Mouse (Mus musculus) midbrain, embryonic 15.5 days (tissue): ENCODE results near the gene Evl. TPM values are rescaled to one million over a fixed set of nuclear protein-coding genes. Genes with fewer than 3 reads are reported as not detected.

Source experiments
- ATAC-seq: fragments of 200-750 bp; cut with Nextera tagmentation; replicated peaks from 2 replicates; pipeline ENCODE4 v1.8.0; 2017; ENCODE audit warnings: moderate TSS enrichment
- H3K27ac ChIP-seq: fragments of 300-500 bp; sonication (generic); 2 replicates; pipeline ENCODE4 v1.5.1; 2015; ENCODE audit warnings: mild to moderate bottlenecking, inconsistent platforms
- H3K27me3 ChIP-seq: fragments of 300-500 bp; sonication (generic); replicated peaks from 2 replicates; pipeline ENCODE4 v1.6.1; 2015; ENCODE audit warnings: inconsistent platforms
- H3K36me3 ChIP-seq: fragments of 300-500 bp; sonication (generic); replicated peaks from 2 replicates; pipeline ENCODE4 v1.6.1; 2015; ENCODE audit warnings: inconsistent platforms
- H3K4me1 ChIP-seq: fragments of 300-500 bp; sonication (generic); 2 replicates; pipeline ENCODE4 v1.6.1; 2015; ENCODE audit warnings: inconsistent platforms
- H3K4me2 ChIP-seq: fragments of 300-500 bp; sonication (generic); 2 replicates; pipeline ENCODE4 v1.6.1; 2015; ENCODE audit warnings: inconsistent platforms, mild to moderate bottlenecking, moderate library complexity
- H3K4me3 ChIP-seq: fragments of 300-500 bp; sonication (generic); 2 replicates; pipeline ENCODE4 v1.5.1; 2015; ENCODE audit warnings: mild to moderate bottlenecking, inconsistent platforms
- H3K9ac ChIP-seq: fragments of 300-500 bp; sonication (generic); 2 replicates; pipeline ENCODE4 v1.6.1; 2015; ENCODE audit warnings: mild to moderate bottlenecking, inconsistent platforms
- H3K9me3 ChIP-seq: fragments of 300-500 bp; sonication (generic); 2 replicates; pipeline ENCODE4 v1.6.1; 2016; ENCODE audit warnings: inconsistent platforms
- WGBS: fragments of 180-500 bp; shearing (Covaris S2); methylation state at CpG from one replicate; pipeline ENCODE4 v1.1.7; 2015; ENCODE audit warnings: mixed read lengths; 5-methylcytosine and 5-hydroxymethylcytosine counted together
- polyA plus RNA-seq: library from polyadenylated mRNA; unstranded; fragments of >200 nt; fragmentation: Nextera tagmentation; extraction: Ambion mirVana; gene quantifications from 2 replicates; pipeline ENCODE4 v1.2.1, GENCODE M21; 2015

Evl gene
- polyA plus RNA-seq, 1 experiment from 2014 or later, result 291 TPM

DNA sequence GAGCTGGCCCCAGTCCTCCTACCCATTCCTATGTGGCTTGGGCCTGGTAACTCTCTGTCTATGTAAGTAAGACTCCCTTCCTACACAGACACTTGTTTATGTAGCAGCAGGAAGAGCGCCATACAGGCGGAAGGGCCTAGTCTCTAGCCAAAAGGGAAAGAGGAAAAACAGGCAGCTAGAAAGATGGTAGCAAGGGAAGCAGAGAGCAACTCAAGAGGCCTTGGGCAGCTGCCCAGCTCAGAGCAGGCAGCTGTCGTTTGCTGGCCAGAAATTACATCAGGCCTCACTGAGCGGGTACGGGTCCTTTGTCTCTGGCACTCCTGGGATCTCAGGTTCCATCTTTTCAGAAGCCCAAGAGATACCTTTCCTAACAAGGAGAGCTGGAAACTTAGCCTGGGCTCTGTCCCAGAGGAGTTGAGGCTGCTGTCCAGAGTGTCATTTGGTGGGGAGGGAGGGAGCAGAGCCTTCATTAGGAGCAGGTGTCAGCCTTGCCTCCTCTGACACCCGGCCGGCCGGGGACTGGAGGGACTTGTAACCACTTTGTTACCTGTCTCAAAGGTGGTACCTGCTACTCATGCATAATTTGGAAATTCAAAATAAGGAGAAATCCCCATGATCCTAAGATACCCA, 114.2 kb downstream of the Evl start:
- no peak for ATAC-seq
- WGBS, result 76% methylated on average over 8 of the region's 8 CpGs

DNA sequence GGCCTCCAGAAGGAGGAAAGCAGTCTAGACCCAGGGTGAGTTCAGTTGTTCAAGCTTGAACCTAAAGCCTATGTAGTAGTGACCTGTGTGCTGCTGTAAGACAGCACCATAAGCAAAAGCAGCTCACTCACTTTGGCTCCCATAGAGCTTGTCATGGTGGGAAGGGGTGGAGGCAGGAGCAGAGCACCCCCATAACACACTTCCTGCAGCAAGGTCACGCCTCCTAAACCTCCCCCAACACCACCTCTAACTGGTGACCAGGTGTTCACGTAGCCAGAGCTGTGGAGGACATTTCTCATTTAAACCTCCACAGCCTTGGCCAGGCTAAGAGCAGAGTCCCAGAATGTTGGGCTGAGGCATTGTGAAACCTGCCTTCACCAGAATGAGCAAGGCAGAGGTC, 117.0 kb downstream of the Evl start:
- H3K27ac ChIP-seq, result no peak overlapping the region
- no peaks in the 10 kb centered on the region for H3K9me3 ChIP-seq
- no peak overlapping the region for H3K4me2 ChIP-seq
- 98% methylated on average over 2 of the region's 2 CpGs for WGBS
- peaks cover 5% of the 10 kb centered on the region; the same call in 1 of the 2 replicates for H3K4me1 ChIP-seq
- ATAC-seq, result no peak
- H3K9ac ChIP-seq, result no peak overlapping the region
- peaks cover 18% of the 10 kb centered on the region; the same call in 1 of the 2 replicates for H3K36me3 ChIP-seq
- no peaks in the 10 kb centered on the region for H3K27me3 ChIP-seq
- H3K4me3 ChIP-seq, result no peak overlapping the region

More for the DNA sequence above, 114.2 kb downstream of the Evl start:
- 0 out of 2 replicates have a peak, but pooled peaks cover 3% of the 10 kb centered on the region for H3K36me3 ChIP-seq
- H3K27ac ChIP-seq, result 0 out of 2 replicates have a peak overlapping the region, but pooled peaks have one; percentile 9
- H3K4me3 ChIP-seq, result no peak overlapping the region
- no peak overlapping the region for H3K9ac ChIP-seq
- H3K4me2 ChIP-seq, result no peak overlapping the region
- H3K4me1 ChIP-seq, result peaks cover 5% of the 10 kb centered on the region; the same call in 1 of the 2 replicates
- no peaks in the 10 kb centered on the region for H3K9me3 ChIP-seq
- H3K27me3 ChIP-seq, result no peaks in the 10 kb centered on the region

- Histone ChIP-seq H3K27ac (no peak overlapping the region), H3K4me3 (no peak overlapping the region), H3K4me2 (no peak overlapping the region), H3K36me3 (peaks cover 31% of the 10 kb centered on the region; the same call in 1 of the 2 replicates), H3K9me3 (no peaks in the 10 kb centered on the region), H3K27me3 (no peaks in the 10 kb centered on the region), H3K9ac (no peak overlapping the region), H3K4me1 (peaks cover 2% of the 10 kb centered on the region; the same call in 1 of the 2 replicates)
- 83% methylated on average over 4 of the region's 4 CpGs for WGBS
- ATAC-seq, result no peak
Observed at GRCm38 (mm10) chr12:108672908-108673307, 118.4 kb downstream of the Evl start.

DNA sequence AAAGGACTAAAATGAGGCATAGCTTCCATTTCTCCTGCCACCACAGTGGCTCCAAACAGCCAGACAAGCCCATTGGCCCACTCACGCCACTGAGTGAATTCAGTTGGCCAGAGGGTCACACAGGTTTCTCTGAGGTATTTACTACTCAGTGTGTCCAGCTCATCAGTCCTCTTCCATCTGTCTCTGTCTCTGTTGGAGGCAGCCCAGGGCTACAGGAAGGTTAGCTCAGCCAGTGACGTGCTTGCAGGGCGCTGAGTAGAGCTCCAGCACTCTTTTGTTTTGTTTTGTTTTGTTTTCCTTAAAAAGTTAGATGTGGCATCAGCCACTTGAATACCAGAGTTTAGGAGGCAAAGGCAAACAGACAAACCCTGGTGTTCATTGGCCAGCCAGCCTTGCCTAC, 119.0 kb downstream of the Evl start:
- peaks cover 31% of the 10 kb centered on the region; the same call in 1 of the 2 replicates for H3K36me3 ChIP-seq
- H3K4me3 ChIP-seq, result no peak overlapping the region
- H3K4me2 ChIP-seq, result no peak overlapping the region
- WGBS, result 77% methylated on average over 3 of the region's 3 CpGs
- no peaks in the 10 kb centered on the region for H3K4me1 ChIP-seq
- no peaks in the 10 kb centered on the region for H3K27me3 ChIP-seq
- ATAC-seq, result no peak
- H3K9me3 ChIP-seq, result no peaks in the 10 kb centered on the region
- H3K9ac ChIP-seq, result no peak overlapping the region
- H3K27ac ChIP-seq, result no peak overlapping the region

DNA sequence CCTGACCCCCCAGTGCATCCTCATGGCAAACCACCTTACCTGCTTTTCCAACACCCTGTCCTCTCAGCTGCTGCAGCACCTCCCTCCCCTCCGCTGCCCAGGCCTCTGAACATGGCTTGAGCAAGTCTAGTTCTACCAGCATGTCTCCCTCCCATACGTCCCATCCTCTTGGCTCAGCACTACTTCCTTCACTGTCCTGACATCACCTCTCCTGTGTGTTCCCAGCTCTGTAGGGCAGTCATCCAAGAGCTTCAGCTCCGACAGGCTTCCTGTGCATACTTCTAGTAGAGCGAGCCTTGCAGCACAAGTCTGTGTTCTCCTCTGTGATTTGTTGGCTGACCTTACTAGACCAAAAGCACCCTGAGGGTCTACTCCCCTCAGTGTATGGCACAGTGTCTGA, 120.0 kb downstream of the Evl start:
- no peaks in the 10 kb centered on the region for H3K9me3 ChIP-seq
- peaks cover 34% of the 10 kb centered on the region; the same call in 1 of the 2 replicates for H3K36me3 ChIP-seq
- no peak overlapping the region for H3K27ac ChIP-seq
- no peak overlapping the region for H3K4me3 ChIP-seq
- no peaks in the 10 kb centered on the region for H3K4me1 ChIP-seq
- no peaks in the 10 kb centered on the region for H3K27me3 ChIP-seq
- ATAC-seq, result no peak
- no peak overlapping the region for H3K4me2 ChIP-seq
- 92% methylated on average over 4 of the region's 4 CpGs for WGBS
- no peak overlapping the region for H3K9ac ChIP-seq

- no peak for ATAC-seq
- Histone ChIP-seq H3K27me3 (no peaks in the 10 kb centered on the region), H3K4me3 (no peak overlapping the region), H3K4me1 (no peaks in the 10 kb centered on the region), H3K9me3 (no peaks in the 10 kb centered on the region), H3K4me2 (no peak overlapping the region), H3K9ac (no peak overlapping the region), H3K27ac (no peak overlapping the region), H3K36me3 (peaks cover 37% of the 10 kb centered on the region; the same call in 1 of the 2 replicates)
- WGBS, result 94% methylated on average over 2 of the region's 2 CpGs
Observed at GRCm38 (mm10) chr12:108674916-108675315, 120.4 kb downstream of the Evl start.

DNA sequence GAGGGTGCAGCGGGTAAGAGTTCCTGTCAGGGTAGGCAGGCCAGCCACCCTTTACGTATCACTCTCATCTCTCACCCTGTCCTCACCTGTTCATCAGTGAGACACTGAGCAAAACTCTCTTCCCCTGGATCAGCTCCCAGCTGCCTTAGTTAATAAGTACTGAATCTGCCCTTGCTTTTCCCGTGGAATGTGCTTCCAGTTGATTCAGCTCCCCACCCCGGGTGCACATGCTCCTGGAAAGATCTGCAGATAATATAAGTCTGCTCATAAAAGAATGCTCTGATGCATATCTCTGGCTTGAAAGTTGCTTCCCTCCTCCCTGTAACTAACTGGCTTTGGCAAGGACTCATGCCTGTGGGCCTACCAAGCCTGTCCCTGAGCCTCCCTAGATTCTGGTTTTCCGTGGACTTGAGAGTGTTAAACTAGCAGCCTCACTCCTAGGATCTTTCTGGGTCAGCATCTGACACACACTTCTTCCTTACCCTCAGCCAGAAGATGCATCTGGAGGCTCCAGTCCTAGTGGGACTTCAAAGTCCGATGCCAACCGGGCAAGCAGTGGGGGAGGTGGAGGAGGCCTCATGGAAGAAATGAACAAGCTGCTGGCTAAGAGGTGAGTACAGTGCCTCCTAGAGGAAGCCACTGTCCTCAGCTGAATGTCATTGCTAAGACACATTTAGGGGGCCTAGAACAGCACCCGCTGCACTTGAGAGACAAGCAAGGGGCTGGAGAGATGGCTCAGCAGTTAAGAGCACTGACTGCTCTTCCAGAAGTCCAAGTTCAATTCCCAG, 121.3 kb downstream of the Evl start:
- H3K9ac ChIP-seq, result no peak overlapping the region
- ATAC-seq, result no peak
- H3K4me2 ChIP-seq, result no peak overlapping the region
- H3K27ac ChIP-seq, result no peak overlapping the region
- H3K9me3 ChIP-seq, result no peaks in the 10 kb centered on the region
- H3K4me3 ChIP-seq, result no peak overlapping the region
- WGBS, result 87% methylated on average over 8 of the region's 8 CpGs
- no peaks in the 10 kb centered on the region for H3K4me1 ChIP-seq
- H3K36me3 ChIP-seq, result peaks cover 38% of the 10 kb centered on the region; the same call in 1 of the 2 replicates
- H3K27me3 ChIP-seq, result no peaks in the 10 kb centered on the region

GRCm38 (mm10) chr12:108677116-108677515, 122.6 kb downstream of the Evl start:
- Histone ChIP-seq H3K27ac (no peak overlapping the region), H3K4me1 (no peaks in the 10 kb centered on the region), H3K9me3 (no peaks in the 10 kb centered on the region), H3K27me3 (no peaks in the 10 kb centered on the region), H3K4me2 (no peak overlapping the region), H3K9ac (no peak overlapping the region), H3K36me3 (peaks cover 42% of the 10 kb centered on the region), H3K4me3 (no peak overlapping the region)
- ATAC-seq, result no peak
- 96% methylated on average over 5 of the region's 5 CpGs for WGBS

DNA sequence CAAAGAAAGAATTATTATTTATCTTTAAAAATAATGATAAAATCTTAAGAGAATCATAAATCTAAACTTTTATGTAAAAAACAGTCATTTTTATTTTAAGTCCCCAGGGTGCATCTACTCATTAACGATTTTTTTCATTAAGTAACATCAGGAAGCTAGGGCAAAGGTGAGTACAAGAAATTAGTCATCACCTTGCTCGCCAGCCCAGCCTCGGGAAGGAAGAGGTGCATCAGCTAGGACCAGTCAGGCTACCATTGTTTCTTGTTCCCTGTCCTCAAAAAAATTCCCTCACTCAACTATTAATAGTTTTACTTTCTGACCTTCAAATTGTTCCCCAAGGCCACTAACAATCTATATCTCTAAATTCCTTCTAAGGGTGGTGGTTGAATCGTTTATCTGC, 123.8 kb downstream of the Evl start:
- Histone ChIP-seq H3K9ac (no peak overlapping the region), H3K4me2 (no peak overlapping the region), H3K36me3 (peaks cover 54% of the 10 kb centered on the region), H3K27ac (no peak overlapping the region), H3K4me3 (no peak overlapping the region), H3K9me3 (no peaks in the 10 kb centered on the region), H3K4me1 (no peaks in the 10 kb centered on the region), H3K27me3 (no peaks in the 10 kb centered on the region)
- WGBS, result 88% methylated on average over 4 of the region's 4 CpGs
- ATAC-seq, result no peak

- Histone ChIP-seq H3K4me2 (no peak overlapping the region), H3K4me1 (no peaks in the 10 kb centered on the region), H3K27me3 (no peaks in the 10 kb centered on the region), H3K4me3 (no peak overlapping the region), H3K27ac (no peak overlapping the region), H3K9me3 (no peaks in the 10 kb centered on the region), H3K9ac (no peak overlapping the region), H3K36me3 (peaks cover 49% of the 10 kb centered on the region)
- WGBS, result 93% methylated on average over 8 of the region's 8 CpGs
- ATAC-seq, result no peak
Observed at GRCm38 (mm10) chr12:108680861-108681260, 126.3 kb downstream of the Evl start.

DNA sequence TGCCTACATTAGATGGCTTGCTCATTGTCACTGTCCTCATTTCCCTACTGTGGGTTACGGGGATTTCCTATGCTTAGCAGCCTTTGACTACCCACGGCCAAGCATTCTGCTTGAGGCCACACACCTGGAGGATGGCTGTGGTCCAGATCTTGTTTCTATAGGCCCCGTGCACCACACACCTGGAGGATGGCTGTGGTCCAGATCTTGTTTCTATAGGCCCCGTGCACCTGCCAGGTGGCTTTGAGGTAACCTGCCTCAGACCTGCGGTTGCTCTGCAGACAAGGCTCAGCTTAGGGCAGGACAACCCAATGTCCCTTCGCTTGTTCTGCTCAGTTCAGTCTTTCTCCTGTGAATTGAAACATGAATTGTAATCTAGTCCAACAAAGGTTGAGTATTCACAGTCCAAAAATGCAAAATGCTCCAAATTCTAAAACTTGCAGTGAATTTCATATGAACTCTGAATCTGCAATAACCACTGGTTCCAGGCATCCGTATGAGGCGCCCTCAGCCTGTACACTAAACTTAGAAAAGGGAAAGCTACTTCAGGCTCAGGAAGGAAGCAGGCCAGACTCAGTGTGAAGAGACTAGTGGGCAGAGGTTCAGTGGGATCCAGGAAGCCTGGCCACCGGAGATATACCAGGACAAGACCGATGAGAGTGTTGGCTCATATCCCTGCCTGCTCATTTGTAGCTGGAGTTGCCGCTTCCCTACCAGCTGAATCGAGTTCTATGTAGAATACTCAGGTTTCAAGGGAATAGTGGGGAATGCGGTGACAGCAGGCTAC, 127.9 kb downstream of the Evl start:
- no peak overlapping the region for H3K4me3 ChIP-seq
- no peaks in the 10 kb centered on the region for H3K4me1 ChIP-seq
- no peak for ATAC-seq
- H3K9ac ChIP-seq, result no peak overlapping the region
- H3K27ac ChIP-seq, result no peak overlapping the region
- no peak overlapping the region for H3K4me2 ChIP-seq
- H3K27me3 ChIP-seq, result no peaks in the 10 kb centered on the region
- no peaks in the 10 kb centered on the region for H3K9me3 ChIP-seq
- 92% methylated on average over 13 of the region's 13 CpGs for WGBS
- H3K36me3 ChIP-seq, result peaks cover 43% of the 10 kb centered on the region

DNA sequence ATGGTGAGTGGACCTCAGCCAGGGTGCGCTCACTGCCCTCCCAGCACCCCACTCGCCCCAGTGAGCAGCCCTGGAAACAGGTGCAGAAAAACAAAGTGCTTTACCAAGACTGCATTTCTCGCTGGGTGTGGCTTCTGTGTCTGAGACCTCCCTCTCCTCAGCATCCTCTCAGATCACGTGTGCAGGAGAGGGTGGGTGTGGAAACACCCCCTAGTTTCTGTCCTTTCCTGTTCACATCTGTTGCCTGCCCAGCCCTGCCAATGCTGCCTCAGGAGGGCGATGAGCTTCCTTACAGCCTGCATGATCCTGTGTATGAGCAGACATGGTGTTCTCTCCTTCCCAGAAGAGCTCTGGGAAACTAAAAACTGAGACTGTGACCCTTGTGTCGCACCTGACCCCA, 131.9 kb downstream of the Evl start:
- Histone ChIP-seq H3K9ac (no peak overlapping the region), H3K27me3 (no peaks in the 10 kb centered on the region), H3K4me1 (no peaks in the 10 kb centered on the region), H3K9me3 (no peaks in the 10 kb centered on the region), H3K36me3 (peaks cover 34% of the 10 kb centered on the region), H3K4me2 (no peak overlapping the region), H3K4me3 (no peak overlapping the region), H3K27ac (no peak overlapping the region)
- ATAC-seq, result no peak
- WGBS, result 80% methylated on average over 6 of the region's 6 CpGs
